Mouse (Mus musculus): ENCODE data around the gene Tcap. TPM values are rescaled to one million over a fixed set of nuclear protein-coding genes. Genes with fewer than 3 reads are reported as not detected.

Gene Tcap
- polyA plus RNA-seq, 1 experiment from 2014 or later, result 0.54 TPM

DNA sequence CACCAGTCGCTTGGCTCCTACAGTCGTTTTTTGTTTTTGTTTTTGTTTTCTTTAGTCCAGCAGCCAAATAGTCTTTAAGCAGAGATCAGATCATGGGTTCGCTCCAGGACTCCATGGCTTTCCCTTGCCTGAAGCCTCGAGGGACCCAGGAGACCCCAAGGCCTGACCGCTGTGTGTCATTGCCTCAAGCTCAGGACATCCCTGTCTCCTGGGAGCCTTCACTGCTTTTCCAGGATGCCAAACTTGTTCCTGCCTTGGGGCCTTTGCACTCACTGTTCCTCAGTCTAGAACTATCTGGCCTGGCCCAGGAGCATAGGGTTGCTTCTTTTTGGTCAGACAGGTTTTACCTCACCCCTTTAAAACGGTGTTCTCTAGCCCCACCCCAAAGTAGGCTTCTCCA, 23.0 kb downstream of the Tcap start:
- no peak overlapping the region for H3K4me2 ChIP-seq (replicated peaks; ENCODE audit: low read depth, low read length)

GRCm38 (mm10) chr11:98408872-98409271, 25.3 kb downstream of the Tcap start:
- H3K9ac ChIP-seq (ENCODE audit: low read depth, low read length), result peak overlapping the region; percentile 44
- DNase-seq (ENCODE audit: low spot score) (no peak), ATAC-seq (ENCODE audit: low FRiP score) (0 out of 2 replicates have a peak, but pooled peaks have one; percentile 31)
- H3K9me3 ChIP-seq (ENCODE audit: control insufficient read depth, low read length), result no peaks in the 10 kb centered on the region
- H3K4me2 ChIP-seq (replicated peaks; ENCODE audit: low read depth, low read length), result no peak overlapping the region; the same call in 1 of the 2 replicates
- H3K27ac ChIP-seq (ENCODE audit: low read depth, low read length), result no peak overlapping the region
- WGBS, result 38% methylated on average over 8 of the region's 8 CpGs
- peak overlapping the region; percentile 8; the same call in 1 of the 2 replicates for H3K4me3 ChIP-seq (ENCODE audit: low read depth, low read length)
- no peaks in the 10 kb centered on the region for H3K36me3 ChIP-seq (ENCODE audit: control insufficient read depth, insufficient read depth, low read length)
- peaks cover 5% of the 10 kb centered on the region; the same call in 1 of the 2 replicates for H3K27me3 ChIP-seq (ENCODE audit: control insufficient read depth, insufficient read depth, low read length)
- peaks cover 4% of the 10 kb centered on the region for H3K4me1 ChIP-seq (replicated peaks; ENCODE audit: control insufficient read depth, insufficient read depth, low read length)

More for the DNA sequence above, 23.0 kb downstream of the Tcap start:
- ATAC-seq (ENCODE audit: low FRiP score) (no peak), DNase-seq (ENCODE audit: low spot score) (no peak)
- peaks cover 4% of the 10 kb centered on the region; the same call in 1 of the 2 replicates for H3K4me1 ChIP-seq (replicated peaks; ENCODE audit: control insufficient read depth, insufficient read depth, low read length)
- H3K36me3 ChIP-seq (ENCODE audit: control insufficient read depth, insufficient read depth, low read length), result no peaks in the 10 kb centered on the region
- H3K9me3 ChIP-seq (ENCODE audit: control insufficient read depth, low read length), result no peaks in the 10 kb centered on the region
- H3K4me3 ChIP-seq (ENCODE audit: low read depth, low read length), result no peak overlapping the region
- H3K27me3 ChIP-seq (ENCODE audit: control insufficient read depth, insufficient read depth, low read length), result peaks cover 5% of the 10 kb centered on the region; the same call in 1 of the 2 replicates
- H3K27ac ChIP-seq (ENCODE audit: low read depth, low read length), result no peak overlapping the region
- H3K9ac ChIP-seq (ENCODE audit: low read depth, low read length), result no peak overlapping the region
- 77% methylated on average over 6 of the region's 6 CpGs for WGBS

DNA sequence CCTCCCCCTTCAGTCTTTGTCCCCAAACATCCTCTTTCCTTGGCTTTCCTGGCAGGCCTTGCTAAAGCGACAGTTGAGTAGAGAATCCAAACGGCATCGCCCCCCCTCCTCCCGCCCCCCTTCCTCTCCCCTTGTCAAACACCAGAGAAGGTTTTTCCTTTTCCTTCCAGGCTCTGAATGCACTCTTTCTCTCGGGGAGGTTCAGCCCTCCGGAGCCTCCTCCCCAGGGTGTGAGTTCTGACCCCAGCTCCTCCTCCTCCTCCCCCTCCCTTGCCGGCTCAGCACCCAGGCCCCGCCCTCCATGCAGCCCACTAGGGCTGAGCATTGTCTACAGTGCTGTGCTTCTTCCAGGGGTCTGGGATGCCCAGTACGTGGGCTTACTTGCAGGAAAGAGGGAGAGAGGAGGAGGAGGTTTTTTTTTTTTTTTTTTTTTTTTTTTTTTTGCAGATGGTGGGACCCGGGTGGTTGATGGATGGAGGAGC, 25.8 kb downstream of the Tcap start:
- DNase-seq (ENCODE audit: low spot score) (peak; percentile 61), ATAC-seq (ENCODE audit: low FRiP score) (peak; percentile 73; the same call in 1 of the 2 replicates)
- H3K27me3 ChIP-seq (ENCODE audit: control insufficient read depth, insufficient read depth, low read length), result peaks cover 5% of the 10 kb centered on the region; the same call in 1 of the 2 replicates
- peak overlapping the region; percentile 8; the same call in 1 of the 2 replicates for H3K4me3 ChIP-seq (ENCODE audit: low read depth, low read length)
- no peak overlapping the region for H3K27ac ChIP-seq (ENCODE audit: low read depth, low read length)
- no peak overlapping the region; the same call in 1 of the 2 replicates for H3K4me2 ChIP-seq (replicated peaks; ENCODE audit: low read depth, low read length)
- H3K9me3 ChIP-seq (ENCODE audit: control insufficient read depth, low read length), result no peaks in the 10 kb centered on the region
- WGBS, result 7% methylated on average over 8 of the region's 10 CpGs
- peaks cover 4% of the 10 kb centered on the region for H3K4me1 ChIP-seq (replicated peaks; ENCODE audit: control insufficient read depth, insufficient read depth, low read length)
- H3K9ac ChIP-seq (ENCODE audit: low read depth, low read length), result peak overlapping the region; percentile 44
- no peaks in the 10 kb centered on the region for H3K36me3 ChIP-seq (ENCODE audit: control insufficient read depth, insufficient read depth, low read length)

- Histone ChIP-seq H3K4me3 (ENCODE audit: low read depth, low read length) (peak within 1 kb of the TSS; percentile 79), H3K9ac (ENCODE audit: low read depth, low read length) (peak within 1 kb of the TSS; percentile 83), H3K4me2 (replicated peaks; ENCODE audit: low read depth, low read length) (peak within 1 kb of the TSS; percentile 99), H3K36me3 (ENCODE audit: control insufficient read depth, insufficient read depth, low read length) (no peaks in the 10 kb centered on the region), H3K27me3 (ENCODE audit: control insufficient read depth, insufficient read depth, low read length) (peaks cover 5% of the 10 kb centered on the region; the same call in 1 of the 2 replicates), H3K27ac (ENCODE audit: low read depth, low read length) (peak within 1 kb of the TSS; percentile 24; the same call in 1 of the 2 replicates), H3K4me1 (replicated peaks; ENCODE audit: control insufficient read depth, insufficient read depth, low read length) (peaks cover 4% of the 10 kb centered on the region), H3K9me3 (ENCODE audit: control insufficient read depth, low read length) (no peaks in the 10 kb centered on the region)
- peak; percentile 62 for ATAC-seq (ENCODE audit: low FRiP score)
- DNase-seq (ENCODE audit: low spot score), result peak; percentile 79
- WGBS, result 0% methylated on average over 46 of the region's 49 CpGs
Measured at GRCm38 (mm10) chr11:98412273-98412796, 28.7 kb downstream of the Tcap start, which contains the start of gene Erbb2. TSS of gene Erbb2 (plus strand) at chr11:98412470.

- 1% methylated on average over 40 of the region's 40 CpGs for WGBS
- ATAC-seq (ENCODE audit: low FRiP score), result peak; percentile 37; the same call in 1 of the 2 replicates
- peaks cover 5% of the 10 kb centered on the region; the same call in 1 of the 2 replicates for H3K27me3 ChIP-seq (ENCODE audit: control insufficient read depth, insufficient read depth, low read length)
Measured at GRCm38 (mm10) chr11:98412797-98413301, 29.2 kb downstream of the Tcap start.

DNA sequence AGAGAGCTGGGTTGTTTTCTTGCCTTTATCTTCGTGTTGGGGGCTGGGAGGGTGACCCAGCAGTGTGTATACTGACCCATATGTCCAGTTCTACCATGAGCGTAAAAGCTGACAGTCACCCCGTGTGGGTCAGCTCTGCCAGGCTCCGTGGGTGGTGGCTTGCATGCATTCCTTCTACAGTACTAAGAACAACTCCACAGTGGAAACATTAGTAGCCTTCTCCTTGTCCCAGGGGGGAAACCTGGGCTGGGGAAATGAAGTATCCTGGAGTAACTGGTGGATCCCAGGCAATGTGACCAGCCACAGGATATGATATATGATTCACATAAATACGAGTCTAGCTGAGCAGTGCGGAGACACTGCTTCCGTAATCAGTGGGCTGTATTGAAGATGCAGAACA, 30.1 kb downstream of the Tcap start:
- Histone ChIP-seq H3K27ac (ENCODE audit: low read depth, low read length) (no peak overlapping the region), H3K4me1 (replicated peaks; ENCODE audit: control insufficient read depth, insufficient read depth, low read length) (peaks cover 4% of the 10 kb centered on the region), H3K4me3 (ENCODE audit: low read depth, low read length) (peak overlapping the region; percentile 79), H3K9ac (ENCODE audit: low read depth, low read length) (no peak overlapping the region), H3K36me3 (ENCODE audit: control insufficient read depth, insufficient read depth, low read length) (no peaks in the 10 kb centered on the region), H3K27me3 (ENCODE audit: control insufficient read depth, insufficient read depth, low read length) (peaks cover 5% of the 10 kb centered on the region; the same call in 1 of the 2 replicates), H3K9me3 (ENCODE audit: control insufficient read depth, low read length) (no peaks in the 10 kb centered on the region), H3K4me2 (replicated peaks; ENCODE audit: low read depth, low read length) (peak overlapping the region; percentile 99)
- DNase-seq (ENCODE audit: low spot score), result peak; percentile 14
- ATAC-seq (ENCODE audit: low FRiP score), result no peak
- 20% methylated on average over 7 of the region's 7 CpGs for WGBS

More at GRCm38 (mm10) chr11:98412797-98413301, 29.2 kb downstream of the Tcap start:
- Histone ChIP-seq H3K36me3 (ENCODE audit: control insufficient read depth, insufficient read depth, low read length) (no peaks in the 10 kb centered on the region), H3K9me3 (ENCODE audit: control insufficient read depth, low read length) (no peaks in the 10 kb centered on the region), H3K9ac (ENCODE audit: low read depth, low read length) (peak overlapping the region; percentile 83), H3K4me1 (replicated peaks; ENCODE audit: control insufficient read depth, insufficient read depth, low read length) (peaks cover 4% of the 10 kb centered on the region), H3K4me3 (ENCODE audit: low read depth, low read length) (peak overlapping the region; percentile 79), H3K27ac (ENCODE audit: low read depth, low read length) (peak overlapping the region; percentile 24; the same call in 1 of the 2 replicates), H3K4me2 (replicated peaks; ENCODE audit: low read depth, low read length) (peak overlapping the region; percentile 99)
- DNase-seq (ENCODE audit: low spot score), result peak; percentile 58

DNA sequence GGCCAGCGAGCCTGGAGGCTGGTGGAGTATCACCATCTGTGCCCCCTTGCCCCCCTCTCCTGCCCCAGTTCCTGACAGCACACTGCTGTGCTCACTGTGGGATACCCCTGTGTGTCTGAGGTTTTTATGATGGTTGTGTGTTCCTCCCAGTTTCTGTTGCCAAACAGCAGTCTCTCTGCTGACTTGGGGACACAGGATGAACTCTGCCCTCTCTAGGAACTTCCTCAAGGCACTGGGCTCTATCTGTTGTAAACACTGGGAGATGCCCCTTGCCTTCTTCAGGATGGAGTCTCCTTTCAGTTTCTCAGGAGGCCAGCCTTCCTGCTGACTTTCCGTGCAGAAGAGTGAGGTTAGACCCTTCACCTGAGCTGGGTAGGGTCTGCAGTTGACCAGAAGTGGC, 30.6 kb downstream of the Tcap start:
- no peak overlapping the region for H3K4me3 ChIP-seq (ENCODE audit: low read depth, low read length)
- DNase-seq (ENCODE audit: low spot score) (no peak), ATAC-seq (ENCODE audit: low FRiP score) (no peak)
- no peak overlapping the region for H3K4me2 ChIP-seq (replicated peaks; ENCODE audit: low read depth, low read length)
- H3K27me3 ChIP-seq (ENCODE audit: control insufficient read depth, insufficient read depth, low read length), result peaks cover 5% of the 10 kb centered on the region; the same call in 1 of the 2 replicates
- peaks cover 4% of the 10 kb centered on the region for H3K4me1 ChIP-seq (replicated peaks; ENCODE audit: control insufficient read depth, insufficient read depth, low read length)
- 10% methylated on average over 2 of the region's 2 CpGs for WGBS
- H3K27ac ChIP-seq (ENCODE audit: low read depth, low read length), result no peak overlapping the region
- no peaks in the 10 kb centered on the region for H3K36me3 ChIP-seq (ENCODE audit: control insufficient read depth, insufficient read depth, low read length)
- no peaks in the 10 kb centered on the region for H3K9me3 ChIP-seq (ENCODE audit: control insufficient read depth, low read length)
- no peak overlapping the region for H3K9ac ChIP-seq (ENCODE audit: low read depth, low read length)

DNA sequence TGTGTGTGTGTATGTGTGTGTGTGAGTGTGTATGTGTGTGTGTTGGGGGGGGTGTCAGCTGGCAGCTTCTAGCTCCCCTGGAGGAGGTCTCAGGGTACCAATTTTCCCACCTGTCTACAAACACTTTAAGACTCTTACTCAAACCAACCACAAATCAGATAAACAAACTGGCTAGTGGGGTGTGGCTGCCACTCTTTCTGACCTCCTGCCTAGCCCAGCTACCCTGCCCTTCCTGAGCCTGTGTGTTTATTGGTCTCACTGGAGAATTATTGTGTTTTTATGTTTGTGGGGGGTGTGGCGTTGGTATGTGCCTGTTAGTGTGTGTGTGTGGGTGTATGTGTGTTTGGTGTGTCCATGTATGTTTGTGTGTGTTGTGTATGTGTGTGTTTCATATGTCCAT, 33.5 kb downstream of the Tcap start:
- WGBS, result 89% methylated on average over 1 of the region's 1 CpGs

More for the DNA sequence above, 33.5 kb downstream of the Tcap start:
- Histone ChIP-seq H3K9ac (ENCODE audit: low read depth, low read length) (no peak overlapping the region), H3K4me1 (replicated peaks; ENCODE audit: control insufficient read depth, insufficient read depth, low read length) (no peaks in the 10 kb centered on the region; the same call in 1 of the 2 replicates), H3K27ac (ENCODE audit: low read depth, low read length) (no peak overlapping the region), H3K4me3 (ENCODE audit: low read depth, low read length) (no peak overlapping the region), H3K4me2 (replicated peaks; ENCODE audit: low read depth, low read length) (no peak overlapping the region), H3K27me3 (ENCODE audit: control insufficient read depth, insufficient read depth, low read length) (no peaks in the 10 kb centered on the region), H3K9me3 (ENCODE audit: control insufficient read depth, low read length) (no peaks in the 10 kb centered on the region), H3K36me3 (ENCODE audit: control insufficient read depth, insufficient read depth, low read length) (no peaks in the 10 kb centered on the region)
- ATAC-seq (ENCODE audit: low FRiP score) (no peak), DNase-seq (ENCODE audit: low spot score) (no peak)
